Mouse (Mus musculus) C2C12 (cell line): Measurements from ENCODE around the gene Map10. TPM values are rescaled to one million over a fixed set of nuclear protein-coding genes. Genes with fewer than 3 reads are reported as not detected.

Experiments used
- H3K27me3 ChIP-seq: one replicate; pipeline ENCODE4 v1.6.1; 2011; ENCODE audit not compliant: control insufficient read depth, insufficient read depth, insufficient read length
- H3K36me3 ChIP-seq: one replicate; pipeline ENCODE4 v1.6.1; 2011; ENCODE audit not compliant: control insufficient read depth, insufficient read depth
- H3K4me3 ChIP-seq: one replicate; pipeline ENCODE4 v1.5.1; 2011; ENCODE audit warnings: mild to moderate bottlenecking, control low read depth; ENCODE audit not compliant: poor library complexity, insufficient read depth, severe bottlenecking
- H3K79me2 ChIP-seq: one replicate; pipeline ENCODE4 v1.6.1; 2011; ENCODE audit not compliant: control insufficient read depth, insufficient read depth
- H3K79me3 ChIP-seq: one replicate; pipeline ENCODE4 v1.6.1; 2011; ENCODE audit warnings: low read depth, control low read depth
- H3ac ChIP-seq: one replicate; pipeline ENCODE3; 2011; ENCODE audit warnings: low read depth; ENCODE audit not compliant: control insufficient read depth, insufficient read length
- CEBPB ChIP-seq: IDR thresholded peaks from one replicate; pipeline ENCODE4 v1.6.1; 2011; ENCODE audit warnings: low read depth, mild to moderate bottlenecking, control low read depth, moderate library complexity
- CTCF ChIP-seq: IDR thresholded peaks from one replicate; pipeline ENCODE4 v1.5.1; 2011; ENCODE audit not compliant: control insufficient read depth, insufficient read depth, insufficient read length
- FOSL1 ChIP-seq: IDR thresholded peaks from one replicate; pipeline ENCODE4 v1.8.0; 2011; ENCODE audit warnings: mild to moderate bottlenecking, low read length; ENCODE audit not compliant: poor library complexity, insufficient read depth, severe bottlenecking
- MAX ChIP-seq: IDR thresholded peaks from one replicate; pipeline ENCODE4 v1.6.1; 2011; ENCODE audit warnings: mild to moderate bottlenecking, control low read depth
- MYOD1 ChIP-seq: IDR thresholded peaks from one replicate; pipeline ENCODE4 v1.6.1; 2011; ENCODE audit warnings: low read depth; ENCODE audit not compliant: control insufficient read depth, insufficient read length
- MYOG ChIP-seq: IDR thresholded peaks from one replicate; pipeline ENCODE4 v1.6.1; 2011; ENCODE audit not compliant: control insufficient read depth, insufficient read length; ENCODE audit errors: extremely low read depth
- USF1 ChIP-seq: IDR thresholded peaks from one replicate; pipeline ENCODE4 v1.6.1; 2011; ENCODE audit warnings: low read depth, mild to moderate bottlenecking, control low read depth, moderate library complexity
- polyA plus RNA-seq: library from polyadenylated mRNA; unstranded; fragments of >200 nt; fragmentation: generic; extraction: Trizol; gene quantifications from one replicate; pipeline ENCODE4 v1.2.1, GENCODE M21; 2012; ENCODE audit warnings: missing spikeins

Map10 gene
- polyA plus RNA-seq, 1 experiment = not detected

DNA sequence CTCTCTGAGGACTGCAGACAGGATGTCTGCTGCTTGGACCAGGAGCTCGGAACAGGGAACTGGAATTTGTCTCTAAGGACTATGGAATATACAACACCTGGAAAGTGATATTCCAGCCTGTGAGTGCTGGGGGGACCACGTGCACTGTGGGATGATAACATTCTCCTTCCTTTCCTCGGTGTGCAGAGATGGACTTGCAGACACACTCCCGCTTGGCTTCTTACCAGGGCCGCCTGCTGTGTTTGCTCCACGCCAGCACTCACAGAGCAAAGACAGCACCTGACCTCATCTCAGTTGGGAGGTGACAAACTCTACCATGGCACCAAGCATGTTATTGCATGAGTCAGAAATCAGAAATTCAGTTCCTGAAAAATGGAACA is 7.0 kb upstream of the Map10 start:
- TF ChIP-seq USF1 = no peak

DNA sequence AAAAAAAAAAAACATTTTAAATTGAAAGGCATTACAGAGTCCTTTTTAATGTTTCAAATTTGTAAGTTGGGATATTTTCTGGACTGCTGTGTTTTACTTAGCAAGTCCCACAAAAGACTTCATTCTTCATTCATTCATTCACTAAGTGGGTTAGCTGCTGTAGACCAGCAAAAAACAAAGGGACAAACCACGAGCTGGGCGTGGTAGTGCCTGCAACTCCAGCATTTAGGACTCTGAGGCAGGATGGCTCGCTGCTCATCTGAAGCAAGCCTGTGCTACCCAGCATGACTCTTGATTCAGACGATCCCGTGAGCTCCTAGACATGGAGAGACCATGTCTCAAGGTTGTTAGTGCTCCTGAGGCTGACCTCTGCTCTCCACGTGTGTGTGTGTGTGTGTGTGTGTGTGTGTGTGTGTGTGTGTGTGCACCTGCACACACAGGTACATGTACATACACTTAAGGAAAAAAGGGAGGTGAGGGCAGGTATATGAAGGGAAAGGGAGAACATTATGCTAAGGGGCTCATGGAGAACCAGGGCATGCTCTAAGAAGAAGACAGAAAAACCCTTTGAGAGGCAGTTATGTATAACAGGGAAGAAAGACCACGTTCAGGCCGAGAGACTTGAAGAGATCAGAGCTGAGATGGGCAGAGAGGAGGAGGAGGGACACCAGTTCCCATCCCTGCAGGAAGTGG is 4.3 kb upstream of the Map10 start:
- Histone ChIP-seq H3K79me2 (no peaks in the 10 kb centered on the region), H3K4me3 (no peak overlapping the region), H3K79me3 (no peaks in the 10 kb centered on the region), H3K27me3 (no peaks in the 10 kb centered on the region), H3ac (no peak overlapping the region), H3K36me3 (no peaks in the 10 kb centered on the region)
- TF ChIP-seq MYOG (no peak), MAX (no peak), CTCF (no peak), FOSL1 (no peak), MYOD1 (no peak), USF1 (no peak), CEBPB (no peak)

More for the DNA sequence above, 7.0 kb upstream of the Map10 start:
- H3K79me2 ChIP-seq = no peaks in the 10 kb centered on the region
- no peak overlapping the region for H3K4me3 ChIP-seq
- H3K36me3 ChIP-seq = no peaks in the 10 kb centered on the region
- H3ac ChIP-seq = no peak overlapping the region
- H3K79me3 ChIP-seq = no peaks in the 10 kb centered on the region
- H3K27me3 ChIP-seq = no peaks in the 10 kb centered on the region

DNA sequence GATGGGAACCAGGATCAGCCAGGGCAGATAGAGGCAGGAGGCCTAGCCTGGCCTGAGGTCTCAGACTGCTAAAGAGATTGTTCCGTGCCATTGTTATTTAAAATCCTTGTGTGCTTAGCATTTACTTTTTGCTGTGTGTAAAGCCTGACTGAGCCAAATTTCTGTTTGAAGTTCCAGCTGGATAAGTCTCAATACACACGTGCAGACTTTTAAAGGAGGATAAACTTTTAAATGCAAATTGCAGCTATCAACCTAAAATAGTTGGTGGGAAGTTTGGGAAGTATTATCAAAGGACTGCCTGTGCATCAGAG is 3.8 kb upstream of the Map10 start:
- Histone ChIP-seq H3K79me3 (no peaks in the 10 kb centered on the region), H3K4me3 (no peak overlapping the region), H3K36me3 (no peaks in the 10 kb centered on the region), H3K79me2 (no peaks in the 10 kb centered on the region), H3ac (no peak overlapping the region), H3K27me3 (no peaks in the 10 kb centered on the region)
- TF ChIP-seq FOSL1 = no peak
- no peak for TF ChIP-seq CTCF
- TF ChIP-seq CEBPB = no peak
- TF ChIP-seq MYOD1 = no peak
- TF ChIP-seq MAX = no peak
- no peak for TF ChIP-seq USF1
- TF ChIP-seq MYOG = no peak

DNA sequence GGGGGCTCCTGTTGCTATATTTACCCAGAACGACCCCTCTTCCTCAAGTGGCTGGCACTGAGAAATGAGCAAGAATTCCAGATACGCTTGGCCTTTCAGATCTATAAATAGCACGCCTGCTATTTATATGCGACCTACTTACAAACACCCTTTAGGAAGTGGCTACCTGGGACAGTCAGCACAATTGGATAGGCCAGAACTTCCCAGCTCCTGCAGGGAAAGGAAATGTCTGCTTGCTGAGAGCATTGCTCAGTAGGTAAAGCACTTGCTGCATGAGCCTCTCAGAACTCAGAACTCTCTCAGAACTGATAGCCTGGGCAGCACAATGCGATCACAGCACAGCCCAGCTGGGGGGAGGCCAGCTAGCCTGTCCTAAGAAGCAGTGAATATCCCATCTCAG is 3.4 kb upstream of the Map10 start:
- Histone ChIP-seq H3K27me3 (no peaks in the 10 kb centered on the region), H3K79me3 (no peaks in the 10 kb centered on the region), H3K36me3 (no peaks in the 10 kb centered on the region), H3ac (no peak overlapping the region), H3K79me2 (no peaks in the 10 kb centered on the region), H3K4me3 (no peak overlapping the region)
- TF ChIP-seq CEBPB = no peak
- TF ChIP-seq MAX = no peak
- TF ChIP-seq MYOG = no peak
- TF ChIP-seq MYOD1 = no peak
- TF ChIP-seq USF1 = no peak
- no peak for TF ChIP-seq CTCF
- no peak for TF ChIP-seq FOSL1

DNA sequence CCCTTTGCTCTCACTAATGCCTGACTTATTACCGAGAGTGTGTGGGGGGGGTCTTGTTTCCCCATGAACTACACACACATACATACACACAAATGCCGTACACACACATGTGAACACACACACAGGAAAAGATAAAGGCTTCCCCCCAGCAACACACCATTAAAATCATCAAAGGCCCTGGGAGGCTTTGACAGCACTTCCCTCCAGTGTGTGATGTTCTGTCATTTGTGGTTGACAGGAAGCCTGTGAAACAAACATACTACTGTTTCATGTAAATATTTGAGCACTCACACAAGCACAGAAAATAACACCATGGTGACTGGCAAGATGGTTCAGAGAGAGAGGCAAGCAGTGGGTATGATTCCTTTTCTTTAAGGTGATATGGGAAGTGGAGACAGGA is 2.4 kb upstream of the Map10 start:
- H3K79me3 ChIP-seq = no peaks in the 10 kb centered on the region
- no peak overlapping the region for H3K4me3 ChIP-seq
- peaks cover 3% of the 10 kb centered on the region for H3K27me3 ChIP-seq
- H3K79me2 ChIP-seq = no peaks in the 10 kb centered on the region
- H3ac ChIP-seq = no peak overlapping the region
- no peaks in the 10 kb centered on the region for H3K36me3 ChIP-seq
- TF ChIP-seq MAX (no peak), FOSL1 (no peak), MYOD1 (no peak), CEBPB (no peak), USF1 (no peak), MYOG (no peak), CTCF (no peak)

DNA sequence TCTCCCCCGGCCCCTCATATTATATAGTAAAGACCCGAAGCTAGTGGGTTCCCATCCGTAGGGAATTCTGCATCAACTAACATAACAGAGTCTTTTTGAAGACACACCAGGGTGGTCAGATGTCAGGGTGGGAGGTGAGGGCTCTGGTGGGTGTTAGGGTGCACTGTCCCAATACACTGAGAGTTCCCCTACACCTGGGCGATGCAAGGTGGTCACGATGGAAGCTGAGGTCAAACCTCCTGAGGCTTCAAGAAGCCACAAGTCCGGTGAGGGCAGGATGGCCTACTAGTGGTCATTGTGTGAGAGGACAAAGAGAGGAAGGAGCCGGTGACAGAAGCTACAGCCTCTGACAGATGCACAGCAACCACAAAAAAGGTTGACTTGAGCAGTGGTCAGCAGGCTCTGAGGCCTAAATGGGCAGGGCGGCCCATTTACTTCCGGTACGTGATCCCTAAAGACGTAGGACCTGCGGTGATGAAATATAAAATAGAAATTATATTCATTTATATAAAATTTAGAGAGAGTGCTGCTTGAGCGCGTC is 389 bp upstream of the Map10 start:
- Histone ChIP-seq H3K27me3 (peaks cover 3% of the 10 kb centered on the region), H3K4me3 (no peak overlapping the region), H3K36me3 (no peaks in the 10 kb centered on the region), H3K79me2 (no peaks in the 10 kb centered on the region), H3K79me3 (no peaks in the 10 kb centered on the region), H3ac (no peak overlapping the region)
- TF ChIP-seq MAX (no peak), CEBPB (no peak), MYOG (no peak), FOSL1 (no peak), CTCF (no peak), USF1 (no peak), MYOD1 (no peak)
